Mouse (Mus musculus) heart, postnatal 0 days (tissue): Measurements from ENCODE around the gene Hspa5.
"Not testable (repeated sequence)": the region's sequence is repeated elsewhere in the genome, so short reads cannot be mapped to it uniquely, and the experiment has no call there.

ENCODE experiments used
- CTCF ChIP-seq: IDR thresholded peaks from 2 replicates; pipeline ENCODE4 v1.5.1; 2016; ENCODE audit warnings: antibody characterized with exemption, control low read depth, low read depth
- EP300 ChIP-seq: IDR thresholded peaks from 2 replicates; pipeline ENCODE4 v1.6.1; 2016; ENCODE audit warnings: antibody characterized with exemption, low read depth

DNA sequence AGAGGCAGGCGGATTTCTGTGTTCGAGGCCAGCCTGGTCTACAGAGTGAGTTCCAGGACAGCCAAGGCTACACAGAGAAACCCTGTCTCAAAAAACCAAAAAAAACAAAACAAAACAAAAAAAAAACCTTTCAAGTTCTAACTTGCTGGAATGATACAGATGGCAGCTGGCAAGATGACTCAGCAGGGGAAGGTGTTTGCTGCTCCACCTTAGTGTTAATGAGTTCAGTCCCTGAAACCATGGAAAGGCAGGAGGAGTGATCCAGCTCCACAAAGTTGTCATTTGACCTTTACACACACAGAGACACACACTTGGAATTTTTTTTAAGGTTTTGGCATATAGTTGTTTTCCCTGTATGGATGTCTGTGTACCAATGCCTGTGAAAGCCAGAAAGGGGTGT lies 44.1 kb downstream of the Hspa5 start:
- not testable (repeated sequence) for TF ChIP-seq CTCF, EP300
